Mouse (Mus musculus) heart, embryonic 11.5 days (tissue): ENCODE results near the gene Sh3bgrl2. TPM values are rescaled to one million over a fixed set of nuclear protein-coding genes. Genes with fewer than 3 reads are reported as not detected.

ENCODE experiments used
- ATAC-seq: fragments of 200-750 bp; cut with Nextera tagmentation; replicated peaks from 2 replicates; pipeline ENCODE4 v1.8.0; 2017; ENCODE audit warnings: moderate library complexity; ENCODE audit not compliant: insufficient number of reproducible peaks, low FRiP score, low TSS enrichment
- H3K27ac ChIP-seq: fragments of 300-500 bp; sonication (generic); 2 replicates; pipeline ENCODE4 v1.5.1; 2014; ENCODE audit warnings: mild to moderate bottlenecking, low read depth, low read length
- H3K27me3 ChIP-seq: fragments of 300-500 bp; sonication (generic); 2 replicates; pipeline ENCODE4 v1.6.1; 2014; ENCODE audit warnings: mild to moderate bottlenecking, low read length, mixed read lengths; ENCODE audit not compliant: control insufficient read depth, insufficient read depth
- H3K36me3 ChIP-seq: fragments of 300-500 bp; sonication (generic); 2 replicates; pipeline ENCODE4 v1.6.1; 2014; ENCODE audit warnings: mild to moderate bottlenecking, low read length, moderate library complexity, mixed read lengths; ENCODE audit not compliant: control insufficient read depth, insufficient read depth
- H3K4me1 ChIP-seq: fragments of 300-500 bp; sonication (generic); 2 replicates; pipeline ENCODE4 v1.6.1; 2014; ENCODE audit warnings: low read length; ENCODE audit not compliant: control insufficient read depth, insufficient read depth
- H3K4me2 ChIP-seq: fragments of 300-500 bp; sonication (generic); 2 replicates; pipeline ENCODE4 v1.6.1; 2014; ENCODE audit warnings: mild to moderate bottlenecking, moderate library complexity
- H3K4me3 ChIP-seq: fragments of 300-500 bp; sonication (generic); 2 replicates; pipeline ENCODE4 v1.5.1; 2014; ENCODE audit warnings: low read depth, low read length
- H3K9ac ChIP-seq: fragments of 300-500 bp; sonication (generic); 2 replicates; pipeline ENCODE4 v1.6.1; 2014; ENCODE audit warnings: mild to moderate bottlenecking, low read depth, low read length, moderate library complexity
- H3K9me3 ChIP-seq: fragments of 300-500 bp; sonication (generic); replicated peaks from 2 replicates; pipeline ENCODE4 v1.6.1; 2016; ENCODE audit warnings: low read length; ENCODE audit not compliant: control insufficient read depth
- WGBS: fragments of 180-500 bp; shearing (Covaris S2); extraction: QIAGEN DNeasy Blood & Tissue Kit; methylation state at CpG from one replicate; pipeline ENCODE4 v1.1.7; 2014; ENCODE audit not compliant: insufficient replicate concordance; 5-methylcytosine and 5-hydroxymethylcytosine counted together
- polyA plus RNA-seq: library from polyadenylated mRNA; unstranded; fragments of >200 nt; fragmentation: Nextera tagmentation; extraction: Ambion mirVana; gene quantifications from 2 replicates; pipeline ENCODE4 v1.2.1, GENCODE M21; 2014

The Sh3bgrl2 gene
- polyA plus RNA-seq, 1 experiment from 2014 or later = 22.4 TPM

DNA sequence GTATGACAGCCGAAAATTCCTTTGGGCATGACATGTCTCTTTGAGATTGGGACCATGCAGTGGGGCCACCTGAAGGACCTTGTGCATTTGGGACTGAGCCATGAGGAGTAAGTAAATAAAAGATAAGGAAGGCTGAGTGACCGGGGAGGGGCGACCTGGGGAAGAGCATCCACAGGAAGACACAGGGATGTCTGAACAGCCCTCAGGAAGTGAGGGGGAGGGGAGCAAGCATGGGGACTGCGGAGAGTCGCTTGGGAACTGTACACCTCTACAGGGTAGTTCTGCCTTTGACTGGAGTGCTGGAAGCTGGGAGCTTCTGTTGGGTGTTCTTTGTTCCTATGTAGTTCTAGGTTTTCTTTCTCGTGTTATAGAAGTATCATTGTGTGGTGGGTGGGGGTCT is 18.0 kb downstream of the Sh3bgrl2 start:
- Histone ChIP-seq H3K4me1 (peaks cover 43% of the 10 kb centered on the region), H3K9me3 (no peaks in the 10 kb centered on the region), H3K27me3 (no peaks in the 10 kb centered on the region), H3K4me2 (no peak overlapping the region), H3K9ac (no peak overlapping the region), H3K4me3 (no peak overlapping the region), H3K27ac (no peak overlapping the region), H3K36me3 (no peaks in the 10 kb centered on the region)
- no peak for ATAC-seq
- WGBS = 45% methylated on average over 6 of the region's 6 CpGs

- Histone ChIP-seq H3K9me3 (no peaks in the 10 kb centered on the region), H3K36me3 (no peaks in the 10 kb centered on the region), H3K9ac (no peak overlapping the region), H3K27me3 (no peaks in the 10 kb centered on the region), H3K4me3 (no peak overlapping the region), H3K4me2 (no peak overlapping the region), H3K27ac (no peak overlapping the region), H3K4me1 (peaks cover 39% of the 10 kb centered on the region)
- 89% methylated on average over 5 of the region's 5 CpGs for WGBS
- ATAC-seq = no peak
These were observed 20.0 kb downstream of the Sh3bgrl2 start for GRCm38 (mm10) chr9:83568125-83568524.

- Histone ChIP-seq H3K4me3 (no peak overlapping the region), H3K27me3 (no peaks in the 10 kb centered on the region), H3K9me3 (no peaks in the 10 kb centered on the region), H3K36me3 (no peaks in the 10 kb centered on the region), H3K4me1 (peaks cover 33% of the 10 kb centered on the region), H3K4me2 (no peak overlapping the region), H3K27ac (no peak overlapping the region), H3K9ac (no peak overlapping the region)
- 79% methylated on average over 3 of the region's 3 CpGs for WGBS
- no peak for ATAC-seq
These were observed 20.8 kb downstream of the Sh3bgrl2 start for GRCm38 (mm10) chr9:83568937-83569336.

DNA sequence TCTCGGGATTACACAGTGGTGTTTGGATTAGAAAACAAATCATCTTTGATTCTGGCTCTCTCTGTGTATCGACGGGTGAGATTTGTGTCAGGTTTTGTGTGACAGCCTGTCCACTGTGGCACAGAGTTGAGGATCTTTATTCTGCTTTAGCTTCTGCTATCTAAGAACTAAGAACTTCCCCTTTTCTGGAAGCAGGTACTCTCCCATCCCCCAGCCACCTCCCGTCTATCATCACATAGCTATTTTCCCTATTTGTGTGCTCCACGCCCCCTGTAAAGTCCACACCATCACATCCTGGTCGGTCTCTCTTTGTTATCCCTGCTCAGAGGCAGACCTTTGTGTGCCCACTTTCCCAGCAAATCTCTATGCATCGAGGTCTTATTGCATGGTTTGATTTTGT is 21.8 kb downstream of the Sh3bgrl2 start:
- no peaks in the 10 kb centered on the region for H3K9me3 ChIP-seq
- H3K9ac ChIP-seq = no peak overlapping the region
- H3K4me1 ChIP-seq = peaks cover 24% of the 10 kb centered on the region
- H3K4me2 ChIP-seq = no peak overlapping the region
- 58% methylated on average over 7 of the region's 7 CpGs for WGBS
- H3K36me3 ChIP-seq = no peaks in the 10 kb centered on the region
- H3K4me3 ChIP-seq = no peak overlapping the region
- H3K27ac ChIP-seq = no peak overlapping the region
- H3K27me3 ChIP-seq = no peaks in the 10 kb centered on the region
- ATAC-seq = no peak

- Histone ChIP-seq H3K27ac (no peak overlapping the region), H3K4me3 (no peak overlapping the region), H3K4me1 (peaks cover 10% of the 10 kb centered on the region), H3K36me3 (no peaks in the 10 kb centered on the region), H3K9me3 (no peaks in the 10 kb centered on the region), H3K4me2 (no peak overlapping the region), H3K27me3 (no peaks in the 10 kb centered on the region), H3K9ac (no peak overlapping the region)
- no peak for ATAC-seq
- 75% methylated on average over 3 of the region's 3 CpGs for WGBS
These were observed 23.2 kb downstream of the Sh3bgrl2 start for GRCm38 (mm10) chr9:83571315-83571714.

DNA sequence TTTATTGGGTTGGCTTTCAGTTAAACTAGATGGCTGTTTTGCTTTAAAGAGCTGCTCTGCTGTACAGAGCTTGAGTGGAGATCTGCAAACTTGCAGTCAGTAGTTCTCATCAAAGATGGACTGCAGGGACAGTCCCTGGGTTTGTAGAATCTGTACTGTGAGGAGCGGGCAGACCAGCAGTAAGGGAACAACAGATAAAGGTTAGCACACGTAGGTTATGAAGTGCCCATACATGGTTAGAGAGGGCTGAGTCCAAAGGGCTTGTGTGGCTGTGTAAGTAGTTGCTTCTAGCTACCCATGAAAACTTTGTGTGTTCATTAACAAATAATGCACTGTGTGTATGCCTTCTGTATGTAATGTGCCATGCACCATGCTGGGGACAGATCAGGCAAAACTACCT is 24.2 kb downstream of the Sh3bgrl2 start:
- 70% methylated on average over 2 of the region's 2 CpGs for WGBS
- no peak overlapping the region for H3K4me2 ChIP-seq
- H3K27ac ChIP-seq = no peak overlapping the region
- no peak overlapping the region for H3K4me3 ChIP-seq
- no peaks in the 10 kb centered on the region for H3K27me3 ChIP-seq
- no peak for ATAC-seq
- H3K9ac ChIP-seq = no peak overlapping the region
- H3K9me3 ChIP-seq = no peaks in the 10 kb centered on the region
- peaks cover 9% of the 10 kb centered on the region for H3K4me1 ChIP-seq
- no peaks in the 10 kb centered on the region for H3K36me3 ChIP-seq

DNA sequence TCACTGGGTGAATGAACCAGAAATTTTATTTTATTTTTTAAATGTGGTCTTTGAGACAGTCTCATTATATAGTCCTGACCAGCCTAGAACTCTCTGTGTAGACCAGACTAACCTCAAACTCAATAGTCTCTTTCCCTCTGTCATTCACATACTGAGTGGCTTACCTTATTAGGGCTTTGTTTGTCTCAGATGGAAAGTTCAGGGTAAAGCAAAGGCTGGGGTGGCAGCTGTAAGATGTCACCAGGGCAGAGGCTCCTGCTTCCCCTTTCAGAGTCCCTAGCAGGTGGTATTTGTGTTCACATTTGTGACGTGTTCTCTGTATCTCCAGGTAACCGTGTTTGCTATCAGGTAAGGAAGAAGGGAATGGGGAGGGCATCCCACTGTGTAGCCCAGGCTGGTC is 24.7 kb downstream of the Sh3bgrl2 start:
- Histone ChIP-seq H3K36me3 (no peaks in the 10 kb centered on the region), H3K4me3 (no peak overlapping the region), H3K4me2 (no peak overlapping the region), H3K27me3 (no peaks in the 10 kb centered on the region), H3K9ac (no peak overlapping the region), H3K9me3 (no peaks in the 10 kb centered on the region), H3K27ac (no peak overlapping the region), H3K4me1 (peaks cover 9% of the 10 kb centered on the region)
- no peak for ATAC-seq
- WGBS = 45% methylated on average over 2 of the region's 2 CpGs

DNA sequence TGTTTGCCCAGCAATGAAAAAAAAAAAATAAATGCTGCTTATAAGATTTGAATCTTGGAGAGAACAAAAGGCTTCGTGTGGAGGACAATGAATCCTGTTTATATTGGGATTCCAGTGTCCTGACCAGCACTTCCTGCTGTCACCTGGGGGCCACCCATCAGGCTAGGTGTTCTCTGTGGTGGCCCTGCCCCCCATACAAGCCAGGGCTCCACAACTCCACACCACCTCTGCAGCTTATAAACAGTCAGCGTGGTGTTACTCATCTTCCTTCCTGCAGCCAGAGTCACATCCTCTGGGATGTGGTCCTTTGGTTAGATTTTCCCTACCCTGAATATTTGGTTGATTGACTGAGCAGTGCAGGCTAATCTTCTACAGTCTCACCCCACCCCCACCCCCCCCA is 25.5 kb downstream of the Sh3bgrl2 start:
- Histone ChIP-seq H3K9ac (no peak overlapping the region), H3K9me3 (no peaks in the 10 kb centered on the region), H3K27me3 (no peaks in the 10 kb centered on the region), H3K4me3 (no peak overlapping the region), H3K36me3 (no peaks in the 10 kb centered on the region), H3K27ac (no peak overlapping the region), H3K4me2 (no peak overlapping the region), H3K4me1 (peaks cover 9% of the 10 kb centered on the region)
- 55% methylated on average over 2 of the region's 2 CpGs for WGBS
- no peak for ATAC-seq

DNA sequence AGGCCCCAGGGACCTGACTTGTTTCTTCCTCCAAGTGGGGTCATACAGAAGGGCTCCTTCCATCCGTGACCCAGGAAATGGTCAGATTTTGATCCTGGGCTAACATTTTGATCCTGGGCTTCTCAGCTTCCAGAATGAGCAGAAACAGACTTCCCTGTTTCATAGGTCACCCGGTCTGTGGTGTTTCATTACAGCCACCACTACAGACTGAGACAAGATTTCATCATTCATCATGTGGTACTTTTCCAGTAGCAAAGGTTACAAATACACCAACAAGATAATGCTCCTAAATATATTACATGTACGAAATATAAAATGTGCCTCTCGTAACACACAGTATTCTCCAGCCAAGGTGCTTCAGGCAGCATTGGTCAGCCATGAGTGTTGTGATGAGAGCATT is 27.3 kb downstream of the Sh3bgrl2 start:
- ATAC-seq = no peak
- Histone ChIP-seq H3K27me3 (no peaks in the 10 kb centered on the region), H3K4me2 (no peak overlapping the region), H3K4me3 (no peak overlapping the region), H3K4me1 (peaks cover 6% of the 10 kb centered on the region), H3K9ac (no peak overlapping the region), H3K9me3 (no peaks in the 10 kb centered on the region), H3K27ac (no peak overlapping the region), H3K36me3 (no peaks in the 10 kb centered on the region)
- 70% methylated on average over 4 of the region's 4 CpGs for WGBS
